Mouse (Mus musculus) heart, embryonic 11.5 days (tissue): ENCODE data around the gene Klhdc7b. TPM values are rescaled to one million over a fixed set of nuclear protein-coding genes. Genes with fewer than 3 reads are reported as not detected.

Source experiments
- ATAC-seq: fragments of 200-750 bp; cut with Nextera tagmentation; replicated peaks from 2 replicates; pipeline ENCODE4 v1.8.0; 2017; ENCODE audit warnings: moderate library complexity; ENCODE audit not compliant: insufficient number of reproducible peaks, low FRiP score, low TSS enrichment
- H3K27ac ChIP-seq: fragments of 300-500 bp; sonication (generic); 2 replicates; pipeline ENCODE4 v1.5.1; 2014; ENCODE audit warnings: mild to moderate bottlenecking, low read depth, low read length
- H3K27me3 ChIP-seq: fragments of 300-500 bp; sonication (generic); 2 replicates; pipeline ENCODE4 v1.6.1; 2014; ENCODE audit warnings: mild to moderate bottlenecking, low read length, mixed read lengths; ENCODE audit not compliant: control insufficient read depth, insufficient read depth
- H3K36me3 ChIP-seq: fragments of 300-500 bp; sonication (generic); 2 replicates; pipeline ENCODE4 v1.6.1; 2014; ENCODE audit warnings: mild to moderate bottlenecking, low read length, moderate library complexity, mixed read lengths; ENCODE audit not compliant: control insufficient read depth, insufficient read depth
- H3K4me1 ChIP-seq: fragments of 300-500 bp; sonication (generic); 2 replicates; pipeline ENCODE4 v1.6.1; 2014; ENCODE audit warnings: low read length; ENCODE audit not compliant: control insufficient read depth, insufficient read depth
- H3K4me2 ChIP-seq: fragments of 300-500 bp; sonication (generic); 2 replicates; pipeline ENCODE4 v1.6.1; 2014; ENCODE audit warnings: mild to moderate bottlenecking, moderate library complexity
- H3K4me3 ChIP-seq: fragments of 300-500 bp; sonication (generic); 2 replicates; pipeline ENCODE4 v1.5.1; 2014; ENCODE audit warnings: low read depth, low read length
- H3K9ac ChIP-seq: fragments of 300-500 bp; sonication (generic); 2 replicates; pipeline ENCODE4 v1.6.1; 2014; ENCODE audit warnings: mild to moderate bottlenecking, low read depth, low read length, moderate library complexity
- H3K9me3 ChIP-seq: fragments of 300-500 bp; sonication (generic); replicated peaks from 2 replicates; pipeline ENCODE4 v1.6.1; 2016; ENCODE audit warnings: low read length; ENCODE audit not compliant: control insufficient read depth
- WGBS: fragments of 180-500 bp; shearing (Covaris S2); extraction: QIAGEN DNeasy Blood & Tissue Kit; methylation state at CpG from one replicate; pipeline ENCODE4 v1.1.7; 2014; ENCODE audit not compliant: insufficient replicate concordance; 5-methylcytosine and 5-hydroxymethylcytosine counted together
- polyA plus RNA-seq: library from polyadenylated mRNA; unstranded; fragments of >200 nt; fragmentation: Nextera tagmentation; extraction: Ambion mirVana; gene quantifications from 2 replicates; pipeline ENCODE4 v1.2.1, GENCODE M21; 2014

Klhdc7b gene
- polyA plus RNA-seq, 1 experiment from 2014 or later, result not detected

DNA sequence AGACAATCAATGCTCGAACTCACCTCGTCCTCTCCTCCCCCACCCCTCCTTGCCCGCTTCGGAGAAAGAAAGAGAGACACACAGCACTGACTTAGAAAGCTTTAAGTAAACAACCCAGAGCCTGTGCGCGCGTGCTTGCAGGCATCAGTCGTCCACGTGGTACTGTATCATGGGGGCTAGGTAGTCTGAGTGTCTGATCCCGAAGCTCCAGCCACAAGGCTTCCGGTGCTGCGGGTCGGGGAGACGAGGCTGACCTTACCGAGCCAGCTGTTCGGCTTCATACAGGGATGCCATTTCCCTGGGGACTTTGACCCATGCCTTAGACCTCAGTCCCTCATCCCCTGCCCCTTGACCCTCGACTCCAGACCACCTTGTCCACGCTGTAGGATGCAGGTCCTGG is 7.4 kb upstream of the Klhdc7b start:
- no peak for ATAC-seq
- WGBS, result 3% methylated on average over 18 of the region's 18 CpGs
- no peak overlapping the region for H3K27ac ChIP-seq
- H3K9ac ChIP-seq, result no peak overlapping the region
- peaks cover 46% of the 10 kb centered on the region for H3K27me3 ChIP-seq
- H3K9me3 ChIP-seq, result no peaks in the 10 kb centered on the region
- no peaks in the 10 kb centered on the region for H3K36me3 ChIP-seq
- peak overlapping the region; percentile 14; the same call in 1 of the 2 replicates for H3K4me3 ChIP-seq
- peak overlapping the region; percentile 31 for H3K4me2 ChIP-seq
- peaks cover 25% of the 10 kb centered on the region for H3K4me1 ChIP-seq

GRCm38 (mm10) chr15:89377938-89378828 is 6.5 kb upstream of the Klhdc7b start:
- Histone ChIP-seq H3K9ac (peak overlapping the region; percentile 54), H3K27ac (no peak overlapping the region), H3K27me3 (peaks cover 46% of the 10 kb centered on the region), H3K4me1 (peaks cover 20% of the 10 kb centered on the region), H3K4me3 (peak overlapping the region; percentile 48), H3K36me3 (no peaks in the 10 kb centered on the region), H3K4me2 (peak overlapping the region; percentile 75), H3K9me3 (no peaks in the 10 kb centered on the region)
- 14% methylated on average over 46 of the region's 46 CpGs for WGBS
- no peak for ATAC-seq

GRCm38 (mm10) chr15:89378831-89379401 is 5.8 kb upstream of the Klhdc7b start, which contains the start of gene Odf3b:
Odf3b (minus strand) TSS chr15:89379282.
- no peak for ATAC-seq
- no peaks in the 10 kb centered on the region for H3K36me3 ChIP-seq
- H3K27ac ChIP-seq, result no peak within 1 kb of the TSS
- H3K27me3 ChIP-seq, result peaks cover 46% of the 10 kb centered on the region
- no peaks in the 10 kb centered on the region for H3K9me3 ChIP-seq
- H3K4me2 ChIP-seq, result peak within 1 kb of the TSS; percentile 75
- peak within 1 kb of the TSS; percentile 54 for H3K9ac ChIP-seq
- H3K4me1 ChIP-seq, result peaks cover 19% of the 10 kb centered on the region
- peak within 1 kb of the TSS; percentile 48 for H3K4me3 ChIP-seq
- WGBS, result 2% methylated on average over 33 of the region's 33 CpGs

DNA sequence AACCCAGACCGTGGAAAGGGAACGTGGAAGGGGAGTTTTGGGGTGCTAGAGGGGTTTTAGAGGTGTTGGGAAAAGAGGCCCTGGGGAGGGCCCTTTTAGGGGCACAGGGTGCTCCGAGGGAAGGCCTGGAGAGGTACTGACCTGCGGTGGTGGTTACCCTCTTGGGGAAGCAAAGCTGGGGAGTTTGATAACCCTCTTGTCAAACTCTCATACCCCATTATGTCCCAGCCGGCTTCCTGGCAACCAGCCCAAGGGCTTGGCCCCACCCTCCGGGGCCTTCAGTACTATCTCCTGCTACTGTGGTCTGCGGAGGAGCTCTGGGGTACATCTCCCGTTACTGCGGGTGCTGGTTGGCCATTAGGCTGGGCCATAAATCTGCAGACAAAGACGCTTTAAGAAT is 5.3 kb upstream of the Klhdc7b start:
- Histone ChIP-seq H3K4me2 (peak overlapping the region; percentile 75), H3K9ac (peak overlapping the region; percentile 54; the same call in 1 of the 2 replicates), H3K27me3 (peaks cover 46% of the 10 kb centered on the region), H3K4me3 (peak overlapping the region; percentile 48), H3K4me1 (peaks cover 16% of the 10 kb centered on the region), H3K27ac (no peak overlapping the region), H3K9me3 (no peaks in the 10 kb centered on the region), H3K36me3 (no peaks in the 10 kb centered on the region)
- WGBS, result 6% methylated on average over 10 of the region's 10 CpGs
- no peak for ATAC-seq

DNA sequence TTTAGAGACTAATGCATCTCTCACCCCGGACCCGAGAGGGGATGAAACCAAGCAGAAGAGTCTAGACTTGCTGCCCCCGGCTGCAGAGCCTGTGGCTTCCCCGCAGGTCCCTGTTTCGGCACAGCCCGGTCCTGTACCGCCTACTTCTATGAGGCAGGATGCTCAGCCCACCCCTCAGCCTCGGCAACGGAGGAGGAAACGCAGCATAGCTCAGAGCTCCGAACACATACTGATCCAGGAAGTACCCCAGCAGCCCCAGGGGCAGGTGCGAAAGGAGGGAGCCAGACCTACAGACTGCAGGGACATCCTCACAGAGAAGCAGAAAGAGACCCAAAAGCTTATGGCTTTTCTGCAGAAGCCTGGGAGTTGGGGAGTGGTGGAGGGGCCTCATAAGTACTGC is 2.4 kb downstream of the Klhdc7b start:
- H3K9me3 ChIP-seq, result no peaks in the 10 kb centered on the region
- no peaks in the 10 kb centered on the region for H3K36me3 ChIP-seq
- H3K27ac ChIP-seq, result no peak overlapping the region
- WGBS, result 34% methylated on average over 12 of the region's 12 CpGs
- H3K9ac ChIP-seq, result no peak overlapping the region
- peaks cover 10% of the 10 kb centered on the region for H3K27me3 ChIP-seq
- H3K4me2 ChIP-seq, result no peak overlapping the region
- H3K4me1 ChIP-seq, result no peaks in the 10 kb centered on the region
- H3K4me3 ChIP-seq, result no peak overlapping the region
- no peak for ATAC-seq

DNA sequence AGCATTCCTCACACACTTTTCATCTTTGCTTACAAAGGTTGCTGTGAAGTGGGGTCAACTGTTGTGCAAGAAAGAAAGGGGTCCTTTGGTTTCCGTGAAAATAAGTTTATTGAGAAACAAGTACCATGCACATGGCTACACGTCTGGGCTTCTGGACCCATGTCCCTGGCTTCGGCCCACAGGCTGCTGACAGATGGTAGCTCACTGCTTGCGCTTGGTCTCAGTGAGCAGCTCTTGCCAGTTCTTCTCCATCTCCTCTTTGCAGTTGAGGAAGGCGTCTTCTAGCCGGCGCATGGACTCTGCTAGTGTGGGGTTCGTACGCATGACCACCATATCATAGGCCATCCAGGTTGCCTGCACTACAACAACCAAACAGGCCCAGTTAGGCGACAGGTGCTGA is 5.4 kb downstream of the Klhdc7b start:
- Histone ChIP-seq H3K27ac (no peak overlapping the region), H3K9me3 (no peaks in the 10 kb centered on the region)
- ATAC-seq, result no peak

DNA sequence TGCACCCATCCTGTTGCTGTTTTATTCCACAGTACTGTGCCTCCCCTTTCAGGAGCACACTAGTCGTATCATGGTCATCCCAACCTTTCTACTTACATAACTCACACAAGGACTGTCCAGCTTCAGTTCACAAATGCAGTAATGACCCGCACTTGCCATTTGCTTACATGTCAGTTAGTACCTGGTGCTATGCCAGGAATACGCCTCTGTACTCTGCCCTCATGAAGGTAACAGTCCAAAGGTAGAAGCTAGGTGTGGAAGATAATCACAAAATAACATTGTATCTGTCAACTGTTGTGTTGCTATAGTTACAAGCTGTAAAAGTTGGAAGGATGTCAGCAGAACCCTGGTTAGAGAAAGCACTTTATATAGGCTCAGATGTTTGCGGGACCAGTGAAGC is 12.2 kb downstream of the Klhdc7b start:
- Histone ChIP-seq H3K27ac (no peak overlapping the region), H3K27me3 (no peaks in the 10 kb centered on the region), H3K9me3 (no peaks in the 10 kb centered on the region), H3K36me3 (no peaks in the 10 kb centered on the region), H3K4me2 (no peak overlapping the region), H3K9ac (no peak overlapping the region), H3K4me1 (no peaks in the 10 kb centered on the region), H3K4me3 (no peak overlapping the region)
- no peak for ATAC-seq
- 79% methylated on average over 4 of the region's 4 CpGs for WGBS

More for the DNA sequence above, 5.4 kb downstream of the Klhdc7b start:
- H3K4me2 ChIP-seq, result no peak overlapping the region
- 81% methylated on average over 10 of the region's 10 CpGs for WGBS
- H3K4me3 ChIP-seq, result no peak overlapping the region
- no peaks in the 10 kb centered on the region for H3K4me1 ChIP-seq
- H3K36me3 ChIP-seq, result no peaks in the 10 kb centered on the region
- no peak overlapping the region for H3K9ac ChIP-seq
- H3K27me3 ChIP-seq, result peaks cover 10% of the 10 kb centered on the region

DNA sequence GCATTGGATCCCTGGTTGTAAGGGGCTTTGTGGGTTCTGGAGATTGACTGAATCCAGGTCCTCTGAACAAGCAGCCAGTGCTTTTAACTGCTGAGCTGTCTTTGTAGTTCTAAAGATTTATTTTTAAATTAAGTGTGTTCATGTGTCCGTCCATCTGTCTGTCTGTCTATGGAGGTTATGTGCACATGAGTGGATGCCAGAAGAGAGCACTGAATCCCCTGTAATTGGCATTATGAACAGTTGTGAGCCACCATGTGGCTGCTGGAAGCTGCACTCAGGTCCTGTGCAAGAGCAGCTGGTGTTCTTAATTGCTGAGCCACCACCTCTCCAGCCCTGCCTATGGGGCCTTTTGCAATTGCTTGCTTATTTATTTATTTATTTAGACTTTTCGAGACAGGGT is 13.4 kb downstream of the Klhdc7b start:
- no peak for ATAC-seq
- Histone ChIP-seq H3K4me3 (no peak overlapping the region), H3K9me3 (no peaks in the 10 kb centered on the region), H3K36me3 (no peaks in the 10 kb centered on the region), H3K27ac (no peak overlapping the region), H3K27me3 (no peaks in the 10 kb centered on the region), H3K4me2 (no peak overlapping the region), H3K9ac (no peak overlapping the region), H3K4me1 (no peaks in the 10 kb centered on the region)
- WGBS, result 79% methylated on average over 2 of the region's 2 CpGs
